Mouse (Mus musculus) stomach, postnatal 0 days (tissue): ENCODE data around the gene Ces1e.

Experiments used
- CTCF ChIP-seq: IDR thresholded peaks from 2 replicates; pipeline ENCODE4 v1.5.1; 2016; ENCODE audit warnings: antibody characterized with exemption, low read depth, mild to moderate bottlenecking, moderate library complexity
- EP300 ChIP-seq: optimal IDR thresholded peaks from 2 replicates; pipeline ENCODE3; 2016; ENCODE audit warnings: antibody characterized with exemption

DNA sequence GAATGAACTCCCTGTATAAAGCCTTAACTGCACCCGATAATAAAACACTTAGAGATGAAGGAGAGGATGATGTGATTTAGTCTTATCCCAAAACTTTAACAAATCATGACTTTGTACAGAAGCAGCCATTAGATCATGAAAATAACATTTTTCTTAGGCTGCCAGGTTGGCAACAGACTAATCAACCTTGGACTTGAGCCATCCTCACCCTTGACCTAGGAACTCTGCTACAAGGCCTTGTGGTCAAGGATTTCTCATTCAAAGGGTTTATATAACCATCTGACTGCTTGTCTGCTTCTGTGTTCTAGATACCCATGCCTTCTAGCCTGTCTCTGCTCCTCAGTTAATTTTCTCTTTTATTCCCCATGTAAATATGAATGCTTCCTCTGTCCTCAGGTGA, 5.3 kb upstream of the Ces1e start:
- TF ChIP-seq CTCF (no peak), EP300 (no peak)
